22 mouse cellular contexts compared by ENCODE assay signal in genomic region chr1:155608524-155608923, GRCm38 (mm10).
"Had no signal": no experiment of that assay in that cellular context is flagged by ENCODE, and none has a peak within 500 bp of the region (broad histone marks: within the 10 kb centered on the region; RNA-seq: fewer than 3 reads in every experiment).

No protein-coding gene starts in this region.

- DNase-seq: heart, postnatal 10 days; heart, postnatal 14 days; heart, postnatal 36 days; heart, postnatal 4 days; kidney, adult 11 months; kidney, adult 18-20 months; kidney, adult 2 months; kidney, adult 8-10 months; kidney, adult 9 months; kidney, postnatal 10 days; kidney, postnatal 14 days; kidney, postnatal 25 days; kidney, postnatal 36 days; kidney, postnatal 4 days; layer of hippocampus, adult 9-11 months; layer of hippocampus, postnatal 36 days had no signal

- ATAC-seq: hindbrain, embryonic 16.5 days; hindbrain, postnatal 0 days; inflammation-experienced regulatory T-cells, adult 6 months; intestine, embryonic 15.5 days; intestine, embryonic 16.5 days; intestine, postnatal 0 days had no signal
